Mouse (Mus musculus) heart, postnatal 36 days (tissue): ENCODE data around the gene Gm49336. TPM values are rescaled to one million over a fixed set of nuclear protein-coding genes. Genes with fewer than 3 reads are reported as not detected.

ENCODE experiments used
- DNase-seq, 2 experiments: peaks; one replicate each; pipeline ENCODE4 v3.0.0; 2021 to 2022
- intact Hi-C: fragments of 180-260 bp; cut with DNase I; formaldehyde crosslinking; loops from one replicate; pipeline ENCODE4 v1.15.1; 2025
- total RNA-seq, 2 experiments: library from RNA; stranded (reverse); gene quantifications; 2 replicates each; pipeline ENCODE4 v1.2.3; 2021

Gm49336 gene
- total RNA-seq, 2 experiments from 2014 or later, result 28.4 to 30.9 TPM

DNA sequence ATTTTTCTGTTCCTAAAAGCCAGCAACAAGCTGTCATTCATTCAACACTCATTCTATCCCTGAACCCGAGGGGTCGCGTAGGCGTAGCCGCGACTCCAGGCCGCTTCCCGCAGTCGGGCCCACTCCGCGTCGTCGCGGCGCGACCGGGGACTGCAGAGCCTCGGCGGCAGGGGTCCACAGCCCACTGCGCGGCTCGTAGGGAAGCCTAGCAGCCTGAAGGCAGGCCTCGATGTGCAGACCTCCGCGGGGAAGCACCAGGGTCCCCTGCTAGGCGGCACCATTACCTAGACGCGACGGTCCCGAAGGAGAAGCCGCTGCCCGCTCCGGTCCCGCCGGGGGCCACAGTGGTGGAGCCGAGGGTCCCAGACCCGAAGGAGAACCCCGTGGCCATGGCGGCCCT, 428 bp downstream of the Gm49336 start:
- no peak for DNase-seq
- intact Hi-C loops, result loop anchor here (1.0 to 10.0 kb wide), 2 partner anchors 16 to 444 kb away; no protein-coding TSS in a partner anchor

DNA sequence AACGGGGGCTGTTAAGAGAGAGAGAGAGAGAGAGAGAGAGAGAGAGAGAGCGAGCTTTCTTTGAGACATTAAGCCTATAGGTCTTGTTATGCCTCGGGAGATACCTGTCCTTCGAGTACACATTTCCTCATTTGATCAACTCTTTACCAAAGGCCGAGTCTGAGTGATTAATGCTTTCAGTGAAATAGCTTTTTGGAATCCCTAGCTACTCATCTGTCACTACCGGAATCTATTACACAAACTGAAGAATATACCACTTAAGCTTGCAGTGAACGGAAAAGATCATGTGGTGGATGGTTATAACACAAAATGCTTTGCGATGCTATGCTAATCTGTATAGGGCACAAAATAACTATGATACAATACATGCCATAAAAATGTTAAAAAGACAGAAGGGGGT, 941 bp downstream of the Gm49336 start:
- intact Hi-C loops, result loop anchor here (1.0 to 10.0 kb wide), 2 partner anchors 17 to 444 kb away; no protein-coding TSS in a partner anchor
- DNase-seq, result no peak

DNA sequence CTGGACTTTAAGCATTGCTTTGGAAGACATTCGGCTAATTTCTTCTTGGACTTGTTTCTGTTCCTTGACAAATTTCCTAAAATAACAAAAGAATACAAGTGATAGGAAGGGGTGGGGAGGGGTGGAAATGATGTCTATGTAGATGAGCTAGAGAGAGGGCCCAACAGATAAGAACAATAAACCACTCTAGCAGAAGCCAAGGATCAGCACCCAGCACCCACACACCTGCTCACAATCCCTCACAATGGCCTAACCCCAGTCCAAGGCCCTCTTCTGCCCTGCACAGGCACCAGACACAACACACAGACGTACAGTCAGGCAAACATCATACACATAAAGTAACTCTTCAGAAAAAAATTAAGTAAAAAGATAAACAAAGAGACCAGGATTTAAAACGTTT, 12.8 kb downstream of the Gm49336 start:
- no peak for DNase-seq
- intact Hi-C loops, result no loop called here

GRCm38 (mm10) chr14:60219886-60220285, 31.4 kb downstream of the Gm49336 start:
- DNase-seq, result no peak
- intact Hi-C loops, result no loop called here

- no peak for DNase-seq
- intact Hi-C loops, result no loop called here
Measured at GRCm38 (mm10) chr14:60217616-60218015, 33.7 kb downstream of the Gm49336 start.

DNA sequence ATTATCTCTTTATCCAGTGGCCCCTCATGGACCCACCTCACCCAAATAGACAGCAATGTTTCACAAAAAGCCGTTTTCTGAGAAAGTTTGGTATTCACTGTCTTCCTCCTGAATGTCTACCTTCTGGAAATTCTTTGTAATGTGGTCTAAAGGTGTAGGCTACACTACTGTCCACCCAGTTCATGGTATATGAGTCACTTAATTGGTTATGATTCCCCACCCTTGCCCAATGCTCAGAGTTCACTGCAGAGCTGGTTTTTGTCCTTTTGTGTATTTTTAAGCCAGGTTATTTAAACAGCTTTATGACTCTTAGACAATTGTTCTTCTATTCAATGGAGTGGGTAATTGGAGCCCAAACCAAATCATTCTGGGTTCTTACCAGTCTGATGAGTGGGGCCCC, 35.2 kb downstream of the Gm49336 start:
- no peak for DNase-seq
- intact Hi-C loops, result no loop called here

- intact Hi-C loops, result no loop called here
- no peak for DNase-seq
Measured at GRCm38 (mm10) chr14:60215000-60215399, 36.3 kb downstream of the Gm49336 start.

GRCm38 (mm10) chr14:60214040-60214439, 37.3 kb downstream of the Gm49336 start:
- intact Hi-C loops, result no loop called here
- DNase-seq, result no peak

GRCm38 (mm10) chr14:60209166-60209565, 42.1 kb downstream of the Gm49336 start:
- DNase-seq, result no peak
- intact Hi-C loops, result no loop called here

- no peak for DNase-seq
- intact Hi-C loops, result no loop called here
Measured at GRCm38 (mm10) chr14:60204993-60205392, 46.3 kb downstream of the Gm49336 start.

DNA sequence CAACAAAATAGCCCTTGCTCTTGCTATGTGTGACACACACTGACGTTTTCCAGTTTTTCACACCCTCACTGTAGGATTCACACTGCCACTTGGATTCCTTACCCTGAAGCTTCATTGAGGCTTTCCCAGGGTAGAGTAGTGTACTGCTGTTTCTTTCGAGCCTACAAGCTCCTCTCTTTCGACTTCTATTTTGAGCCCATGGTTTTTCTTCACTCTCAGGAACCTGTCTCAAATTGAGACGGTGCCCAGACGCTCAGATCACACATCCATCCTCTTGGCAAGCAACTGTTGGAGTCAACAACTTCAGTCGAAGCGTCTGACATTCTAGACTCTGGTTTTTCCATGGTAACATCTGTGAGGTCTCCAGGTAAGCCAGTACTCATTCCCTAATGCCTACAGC, 54.4 kb downstream of the Gm49336 start, which contains the start of gene Atp8a2:
Gene Atp8a2 (minus strand): TSS at position 296 of the 400 bp plus-strand sequence.
- intact Hi-C loops, result no loop called here
- DNase-seq, result no peak

DNA sequence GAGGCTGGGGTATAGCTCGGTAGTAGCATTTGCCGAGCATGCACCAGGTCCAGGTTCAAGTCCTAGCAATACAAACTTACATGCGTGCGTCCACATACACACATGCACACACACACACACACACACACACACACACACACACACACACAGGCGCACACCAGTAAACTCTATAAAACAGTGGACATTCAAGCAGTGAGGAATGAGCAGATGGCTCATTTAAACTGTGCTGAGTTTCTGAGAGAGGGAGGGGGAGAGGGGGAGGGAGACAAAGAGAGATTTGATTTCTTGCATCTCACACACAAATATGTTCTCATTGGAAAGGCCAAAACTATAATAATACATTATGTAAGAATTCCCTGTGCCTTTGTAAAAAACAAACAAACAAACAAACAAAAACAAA, 55.3 kb downstream of the Gm49336 start:
- intact Hi-C loops, result no loop called here
- DNase-seq, result no peak

DNA sequence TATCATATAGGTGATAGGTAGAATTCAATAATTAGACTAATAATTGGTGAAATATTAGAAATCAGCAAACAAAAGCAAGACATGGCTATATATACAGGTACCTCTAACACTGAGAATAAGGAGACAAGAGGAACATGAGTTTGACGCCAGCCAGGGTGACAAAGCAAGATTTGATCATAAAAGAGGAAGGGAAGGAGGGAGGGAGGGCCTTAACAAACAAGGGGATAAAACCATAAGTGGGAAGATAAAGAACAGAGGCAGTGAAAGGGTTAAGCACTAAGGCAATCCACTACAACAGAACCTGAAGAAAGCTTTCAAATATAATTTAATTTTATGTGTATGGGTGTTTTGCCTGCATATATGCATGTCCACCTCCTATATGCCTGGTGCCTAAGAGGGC, 56.7 kb downstream of the Gm49336 start:
- DNase-seq, result no peak
- intact Hi-C loops, result no loop called here

GRCm38 (mm10) chr14:60189771-60190170, 61.5 kb downstream of the Gm49336 start:
- intact Hi-C loops, result no loop called here
- no peak for DNase-seq

DNA sequence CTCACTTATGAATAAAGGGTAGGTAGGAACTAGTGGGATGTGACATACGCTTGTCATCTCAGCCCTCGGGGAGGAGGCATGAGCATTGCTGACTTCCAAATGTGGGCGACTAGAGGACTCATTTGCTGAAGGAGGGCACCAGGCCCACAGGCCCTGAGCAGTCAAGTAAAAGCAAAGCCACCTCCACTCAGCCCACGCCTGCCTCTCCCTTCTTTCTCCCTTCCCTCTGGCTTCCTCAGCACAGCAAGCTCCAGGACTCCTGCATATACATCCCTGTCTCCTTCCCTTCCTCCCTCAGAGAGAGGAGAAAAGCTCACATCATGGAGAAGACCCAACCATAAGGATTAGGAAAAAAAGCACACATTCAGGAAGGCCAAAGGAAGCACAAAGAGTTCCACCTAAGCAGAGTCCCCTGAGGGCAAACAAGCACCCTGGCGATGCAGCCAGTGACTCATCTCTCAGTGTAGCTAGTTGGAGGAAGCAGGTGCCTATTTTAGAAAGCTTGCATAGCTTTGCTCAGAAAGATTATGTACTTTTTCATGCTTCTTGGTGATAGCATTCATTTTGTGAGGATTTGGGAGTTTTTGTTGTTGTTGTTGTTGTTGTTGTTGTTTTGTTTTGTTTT, 63.0 kb downstream of the Gm49336 start:
- intact Hi-C loops, result no loop called here

DNA sequence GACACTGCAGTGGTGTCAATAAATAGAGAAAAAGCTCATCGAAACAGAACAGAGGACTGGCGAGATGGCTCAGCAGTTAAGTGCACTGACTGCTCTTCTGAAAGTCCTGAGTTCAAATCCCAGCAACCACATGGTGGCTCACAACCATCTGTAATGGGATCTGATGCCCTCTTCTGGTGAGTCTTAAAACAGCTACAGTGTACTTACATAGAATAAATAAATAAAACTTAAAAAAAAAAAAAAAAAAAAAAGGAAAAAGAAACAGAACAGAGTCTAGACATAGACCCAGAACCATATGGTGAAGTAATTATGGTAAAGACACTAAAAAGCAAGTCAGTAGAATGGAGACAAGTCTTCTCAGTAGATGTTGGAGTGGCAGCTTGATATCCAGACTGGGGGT, 70.0 kb downstream of the Gm49336 start:
- intact Hi-C loops, result no loop called here
- no peak for DNase-seq

More for the DNA sequence above, 63.0 kb downstream of the Gm49336 start:
- no peak for DNase-seq

DNA sequence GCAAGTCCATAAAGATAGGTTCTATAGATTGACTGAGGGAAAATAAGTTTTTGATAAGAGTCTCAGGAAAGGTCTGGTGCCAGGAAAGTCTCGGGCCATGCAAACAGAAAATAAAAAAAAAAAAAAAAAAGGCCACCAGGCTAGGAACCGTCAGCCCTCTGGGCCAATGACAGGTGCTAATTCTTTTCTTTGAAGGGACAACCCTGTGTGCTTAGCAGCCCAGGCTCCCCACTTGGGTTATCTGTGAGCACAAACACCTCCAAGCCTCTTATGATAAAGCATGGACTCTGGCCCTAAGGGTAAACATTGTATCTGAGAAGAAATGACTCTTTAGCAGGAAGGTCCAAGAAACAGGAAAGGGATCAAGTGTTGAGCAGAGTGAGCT, 72.7 kb downstream of the Gm49336 start:
- intact Hi-C loops, result no loop called here
- DNase-seq, result no peak

DNA sequence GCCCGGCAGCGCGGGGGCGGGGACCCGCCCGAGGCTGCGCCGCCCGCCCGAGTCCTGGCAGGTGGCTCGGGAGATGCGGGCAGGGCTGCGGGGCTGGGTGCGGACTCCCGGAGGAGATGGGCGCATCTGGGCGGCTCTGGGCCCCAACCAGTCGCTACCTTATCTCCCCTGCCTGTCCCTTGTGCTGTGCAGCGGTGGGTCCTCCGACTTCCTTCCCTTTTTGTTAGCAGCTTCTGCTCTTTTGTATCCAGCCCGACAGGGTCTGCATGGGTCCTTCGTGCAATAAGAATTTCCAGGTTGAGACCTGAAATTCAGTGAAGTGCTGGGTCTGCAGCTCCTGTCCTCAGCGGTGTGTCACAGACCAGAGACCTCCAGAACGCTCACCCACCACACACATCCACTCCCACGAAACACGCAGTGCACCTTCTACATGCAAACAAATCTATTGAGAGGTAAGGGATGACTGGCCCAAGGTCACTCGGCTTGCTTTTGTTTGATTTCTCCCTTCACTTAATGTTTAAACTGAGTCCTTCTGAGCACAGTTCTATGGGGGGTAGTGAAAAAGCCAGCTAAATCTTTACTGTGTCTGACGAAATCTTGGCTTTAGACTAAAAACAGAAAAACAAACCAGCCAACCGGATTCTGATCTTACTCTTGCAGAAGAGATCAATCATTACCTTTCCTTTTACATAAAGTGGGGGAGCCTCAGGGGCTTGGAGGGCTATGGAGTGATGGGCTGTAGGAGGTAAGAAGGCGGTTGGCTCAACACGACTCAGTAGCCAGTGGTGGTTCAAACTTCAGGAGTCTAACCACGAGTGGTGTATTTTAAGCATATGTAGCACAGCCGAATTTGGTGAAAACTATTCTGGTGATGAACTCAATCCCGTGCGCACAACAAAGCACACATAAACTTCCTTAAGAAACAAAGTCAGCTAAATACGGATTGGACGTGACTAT, 73.4 kb downstream of the Gm49336 start:
- DNase-seq, result no peak
- intact Hi-C loops, result no loop called here

DNA sequence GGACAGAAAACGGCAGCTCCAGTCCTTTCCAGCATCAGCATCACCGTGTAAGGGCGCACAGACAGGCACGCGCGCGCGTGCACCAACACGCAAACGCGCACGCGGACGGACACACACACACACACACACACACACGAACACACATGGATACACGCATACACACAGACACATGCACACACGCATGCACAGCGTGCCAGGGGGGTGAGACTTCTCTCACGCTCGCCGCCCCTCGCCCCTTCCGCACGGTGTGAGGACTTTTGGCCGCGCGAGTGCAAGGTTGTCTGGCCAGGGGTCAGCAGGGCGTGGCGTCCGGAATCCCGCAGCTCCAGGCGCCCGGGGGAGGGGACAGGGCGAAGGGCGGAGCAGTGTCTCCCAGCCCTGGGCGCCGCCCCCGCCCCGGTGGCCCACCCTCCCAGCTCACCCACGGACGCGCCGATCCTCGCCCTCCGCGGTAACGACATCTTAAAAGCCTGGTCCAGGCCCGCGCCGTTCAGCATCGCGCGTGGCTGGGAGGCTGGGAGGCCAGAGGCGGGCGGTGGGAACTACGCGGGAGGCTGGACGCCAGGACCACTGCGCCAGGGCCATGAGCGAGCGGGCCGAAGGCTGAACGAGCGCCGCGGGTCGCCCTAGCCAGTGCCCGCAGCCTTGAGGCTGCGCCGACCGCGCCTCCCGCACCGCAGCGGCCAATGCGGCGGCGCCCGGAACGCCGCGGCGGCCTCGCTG, 74.3 kb downstream of the Gm49336 start:
- intact Hi-C loops, result no loop called here
- DNase-seq, result peak; percentile 19 to 30

GRCm38 (mm10) chr14:60176469-60176890, 74.8 kb downstream of the Gm49336 start:
- no peak for DNase-seq
- intact Hi-C loops, result no loop called here
